Mouse (Mus musculus): Measurements from ENCODE around the gene Dhcr24. TPM values are rescaled to one million over a fixed set of nuclear protein-coding genes. Genes with fewer than 3 reads are reported as not detected.
A peak's percentile ranks its signal among the peaks of the same experiment; 100 is the strongest.

The Dhcr24 gene
- polyA plus RNA-seq, 1 experiment from 2014 or later, result 4.1 TPM

DNA sequence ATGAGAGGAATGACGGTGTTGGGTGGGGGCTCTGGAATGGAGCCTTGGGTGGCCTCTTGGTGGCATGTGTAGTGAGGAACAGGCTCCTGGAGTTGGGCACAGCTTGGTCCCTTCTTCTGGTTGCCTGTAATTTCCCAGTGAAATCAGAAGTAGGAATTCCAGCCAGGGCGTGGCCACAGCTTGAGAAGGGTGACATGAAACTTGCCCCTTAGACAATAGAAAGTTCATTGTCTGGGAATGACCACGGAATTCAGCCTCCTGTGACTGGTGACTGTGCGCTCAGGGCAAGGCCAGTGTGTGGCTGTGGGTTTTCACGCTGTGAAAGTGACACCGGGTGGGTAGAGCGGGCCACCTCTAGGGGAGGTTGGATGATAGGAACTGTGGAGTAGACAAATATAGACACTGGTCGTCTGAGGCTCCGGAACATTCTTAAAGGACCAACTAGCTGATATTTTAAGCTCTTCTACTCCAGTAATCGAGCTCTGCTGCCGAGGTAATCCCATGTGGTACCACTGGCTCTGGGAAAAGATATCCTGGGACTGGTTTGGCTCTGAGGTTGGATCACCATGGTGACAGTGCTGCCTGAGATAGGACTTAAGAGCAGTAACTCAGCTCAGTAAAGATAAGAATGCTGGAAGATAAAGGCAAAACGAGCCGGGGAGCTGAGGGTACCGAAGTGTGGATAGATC lies 20.5 kb downstream of the Dhcr24 start:
- no peaks in the 10 kb centered on the region for H3K4me1 ChIP-seq (ENCODE audit: insufficient read depth, low read length)
- no peak overlapping the region for H3K4me2 ChIP-seq (replicated peaks; ENCODE audit: low read depth, low read length)
- no peak for ATAC-seq (ENCODE audit: low FRiP score, low TSS enrichment)
- H3K9ac ChIP-seq (replicated peaks; ENCODE audit: low read length), result no peak overlapping the region
- no peak overlapping the region for H3K27ac ChIP-seq (ENCODE audit: low read length)
- peaks cover 64% of the 10 kb centered on the region for H3K36me3 ChIP-seq (ENCODE audit: insufficient read depth, low read length)
- H3K9me3 ChIP-seq (ENCODE audit: low read length), result no peaks in the 10 kb centered on the region
- WGBS, result 86% methylated on average over 14 of the region's 14 CpGs
- H3K4me3 ChIP-seq (ENCODE audit: low read length), result no peak overlapping the region
- H3K27me3 ChIP-seq (ENCODE audit: insufficient read depth, low read length), result no peaks in the 10 kb centered on the region

- Histone ChIP-seq H3K9me3 (ENCODE audit: low read length) (no peaks in the 10 kb centered on the region), H3K27me3 (ENCODE audit: insufficient read depth, low read length) (no peaks in the 10 kb centered on the region), H3K36me3 (ENCODE audit: insufficient read depth, low read length) (peaks cover 62% of the 10 kb centered on the region), H3K4me2 (replicated peaks; ENCODE audit: low read depth, low read length) (no peak overlapping the region), H3K27ac (ENCODE audit: low read length) (no peak overlapping the region), H3K4me3 (ENCODE audit: low read length) (no peak overlapping the region), H3K4me1 (ENCODE audit: insufficient read depth, low read length) (no peaks in the 10 kb centered on the region), H3K9ac (replicated peaks; ENCODE audit: low read length) (no peak overlapping the region)
- ATAC-seq (ENCODE audit: low FRiP score, low TSS enrichment), result no peak
- 85% methylated on average over 15 of the region's 15 CpGs for WGBS
Measured at GRCm38 (mm10) chr4:106581865-106582204, 21.0 kb downstream of the Dhcr24 start.

DNA sequence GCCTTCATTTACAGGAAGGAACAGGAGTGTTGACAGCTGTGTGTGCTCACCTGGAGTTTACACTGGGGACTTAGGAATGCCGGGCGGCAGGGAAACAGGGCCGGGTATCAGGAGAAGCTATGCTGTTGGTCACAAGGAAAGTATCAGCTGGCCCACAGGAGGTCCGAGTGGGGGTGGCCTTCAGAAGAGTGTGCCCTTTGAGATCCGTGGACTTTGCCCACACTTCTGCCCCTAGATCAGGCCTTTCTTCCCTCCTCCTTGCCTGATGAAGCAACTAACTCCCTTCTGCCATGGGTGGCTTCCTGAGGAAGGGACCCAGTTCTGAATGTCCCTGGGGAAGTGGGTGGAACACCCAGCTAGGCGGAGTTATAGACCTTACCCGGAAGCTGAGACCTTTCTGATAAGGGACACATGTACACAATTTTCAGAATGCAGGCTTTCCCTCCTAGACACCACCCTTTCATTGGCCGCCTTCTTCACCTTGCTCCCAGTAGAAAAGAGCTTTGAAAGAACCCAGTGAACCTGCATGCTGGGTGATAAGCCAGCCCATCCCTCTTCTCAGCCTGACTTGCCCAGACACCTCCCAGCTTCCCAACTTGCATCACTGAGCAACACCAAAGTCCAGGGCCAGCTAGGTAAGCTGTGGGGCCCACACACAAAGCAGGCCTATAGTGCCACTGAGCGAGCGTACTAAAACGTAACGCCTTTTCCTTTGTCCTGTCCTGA lies 21.8 kb downstream of the Dhcr24 start:
- Histone ChIP-seq H3K27ac (ENCODE audit: low read length) (0 out of 2 replicates have a peak overlapping the region, but pooled peaks have one; percentile 8), H3K9ac (replicated peaks; ENCODE audit: low read length) (no peak overlapping the region), H3K36me3 (ENCODE audit: insufficient read depth, low read length) (peaks cover 67% of the 10 kb centered on the region), H3K4me2 (replicated peaks; ENCODE audit: low read depth, low read length) (no peak overlapping the region), H3K9me3 (ENCODE audit: low read length) (no peaks in the 10 kb centered on the region), H3K4me1 (ENCODE audit: insufficient read depth, low read length) (no peaks in the 10 kb centered on the region), H3K27me3 (ENCODE audit: insufficient read depth, low read length) (no peaks in the 10 kb centered on the region), H3K4me3 (ENCODE audit: low read length) (no peak overlapping the region)
- ATAC-seq (ENCODE audit: low FRiP score, low TSS enrichment), result peak; percentile 61
- 81% methylated on average over 12 of the region's 12 CpGs for WGBS

GRCm38 (mm10) chr4:106584665-106585064 lies 23.8 kb downstream of the Dhcr24 start:
- H3K9me3 ChIP-seq (ENCODE audit: low read length), result no peaks in the 10 kb centered on the region
- H3K36me3 ChIP-seq (ENCODE audit: insufficient read depth, low read length), result peaks cover 66% of the 10 kb centered on the region
- no peaks in the 10 kb centered on the region for H3K27me3 ChIP-seq (ENCODE audit: insufficient read depth, low read length)
- H3K27ac ChIP-seq (ENCODE audit: low read length), result no peak overlapping the region
- no peak for ATAC-seq (ENCODE audit: low FRiP score, low TSS enrichment)
- H3K4me3 ChIP-seq (ENCODE audit: low read length), result no peak overlapping the region
- H3K4me1 ChIP-seq (ENCODE audit: insufficient read depth, low read length), result no peaks in the 10 kb centered on the region
- no peak overlapping the region for H3K4me2 ChIP-seq (replicated peaks; ENCODE audit: low read depth, low read length)
- no peak overlapping the region for H3K9ac ChIP-seq (replicated peaks; ENCODE audit: low read length)
- 91% methylated on average over 4 of the region's 4 CpGs for WGBS

- H3K4me3 ChIP-seq (ENCODE audit: low read length), result no peak overlapping the region
- H3K9ac ChIP-seq (replicated peaks; ENCODE audit: low read length), result no peak overlapping the region
- 84% methylated on average over 6 of the region's 6 CpGs for WGBS
- no peaks in the 10 kb centered on the region for H3K27me3 ChIP-seq (ENCODE audit: insufficient read depth, low read length)
- H3K9me3 ChIP-seq (ENCODE audit: low read length), result no peaks in the 10 kb centered on the region
- H3K4me2 ChIP-seq (replicated peaks; ENCODE audit: low read depth, low read length), result no peak overlapping the region
- H3K4me1 ChIP-seq (ENCODE audit: insufficient read depth, low read length), result no peaks in the 10 kb centered on the region
- peaks cover 48% of the 10 kb centered on the region for H3K36me3 ChIP-seq (ENCODE audit: insufficient read depth, low read length)
- H3K27ac ChIP-seq (ENCODE audit: low read length), result no peak overlapping the region
- no peak for ATAC-seq (ENCODE audit: low FRiP score, low TSS enrichment)
Measured at GRCm38 (mm10) chr4:106587075-106587474, 26.2 kb downstream of the Dhcr24 start.

- WGBS, result 57% methylated on average over 9 of the region's 9 CpGs
- no peak for ATAC-seq (ENCODE audit: low FRiP score, low TSS enrichment)
- Histone ChIP-seq H3K27me3 (ENCODE audit: insufficient read depth, low read length) (no peaks in the 10 kb centered on the region), H3K9ac (replicated peaks; ENCODE audit: low read length) (no peak overlapping the region), H3K4me1 (ENCODE audit: insufficient read depth, low read length) (no peaks in the 10 kb centered on the region), H3K27ac (ENCODE audit: low read length) (no peak overlapping the region), H3K4me2 (replicated peaks; ENCODE audit: low read depth, low read length) (no peak overlapping the region), H3K4me3 (ENCODE audit: low read length) (no peak overlapping the region), H3K9me3 (ENCODE audit: low read length) (no peaks in the 10 kb centered on the region), H3K36me3 (ENCODE audit: insufficient read depth, low read length) (peaks cover 32% of the 10 kb centered on the region)
Measured at GRCm38 (mm10) chr4:106590142-106590541, 29.3 kb downstream of the Dhcr24 start.

DNA sequence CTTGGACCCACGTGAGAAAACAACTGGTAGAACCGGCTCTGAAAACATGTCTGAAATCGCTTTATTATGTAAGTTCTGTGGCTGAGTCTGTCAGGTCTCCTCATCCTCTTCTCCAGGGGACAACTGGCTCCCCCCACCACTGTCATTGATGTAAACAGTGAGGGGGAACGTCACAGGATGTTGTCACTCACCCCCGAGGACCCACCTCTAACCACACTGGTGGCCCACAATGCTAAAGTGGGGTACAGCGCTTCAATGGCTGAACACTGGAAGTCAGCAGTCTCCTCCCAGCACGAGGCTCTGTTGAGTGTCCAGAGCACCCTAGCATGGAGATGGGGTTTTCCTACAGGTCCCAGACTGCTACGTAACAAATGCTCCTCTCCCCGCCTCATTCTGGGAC lies 30.0 kb downstream of the Dhcr24 start:
- Histone ChIP-seq H3K9me3 (ENCODE audit: low read length) (no peaks in the 10 kb centered on the region), H3K36me3 (ENCODE audit: insufficient read depth, low read length) (peaks cover 26% of the 10 kb centered on the region), H3K4me1 (ENCODE audit: insufficient read depth, low read length) (no peaks in the 10 kb centered on the region), H3K27ac (ENCODE audit: low read length) (no peak overlapping the region), H3K27me3 (ENCODE audit: insufficient read depth, low read length) (no peaks in the 10 kb centered on the region), H3K9ac (replicated peaks; ENCODE audit: low read length) (no peak overlapping the region), H3K4me3 (ENCODE audit: low read length) (no peak overlapping the region), H3K4me2 (replicated peaks; ENCODE audit: low read depth, low read length) (no peak overlapping the region)
- ATAC-seq (ENCODE audit: low FRiP score, low TSS enrichment), result no peak
- 90% methylated on average over 9 of the region's 9 CpGs for WGBS

DNA sequence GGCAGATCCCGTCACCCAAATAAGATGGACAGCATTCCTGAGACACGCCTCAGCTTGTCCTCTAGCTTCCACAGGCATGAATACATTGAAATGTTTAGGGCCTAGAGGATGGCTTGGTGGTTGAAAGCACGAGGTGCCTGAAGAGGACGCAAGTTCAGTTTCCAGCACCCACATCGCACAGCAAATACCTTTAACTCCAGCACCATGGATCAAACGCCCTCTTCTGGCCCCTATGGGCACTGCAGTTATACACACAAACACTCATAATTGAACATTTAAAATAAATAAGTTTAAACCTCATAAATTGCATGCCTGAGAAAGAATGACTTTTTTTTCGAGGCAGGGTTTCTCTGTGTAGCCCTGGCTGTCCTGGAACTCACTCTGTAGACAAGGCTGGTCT lies 32.8 kb downstream of the Dhcr24 start:
- 68% methylated on average over 7 of the region's 7 CpGs for WGBS
- Histone ChIP-seq H3K4me1 (ENCODE audit: insufficient read depth, low read length) (no peaks in the 10 kb centered on the region), H3K9me3 (ENCODE audit: low read length) (0 out of 2 replicates have a peak, but pooled peaks cover 2% of the 10 kb centered on the region), H3K27me3 (ENCODE audit: insufficient read depth, low read length) (no peaks in the 10 kb centered on the region), H3K4me2 (replicated peaks; ENCODE audit: low read depth, low read length) (no peak overlapping the region), H3K27ac (ENCODE audit: low read length) (no peak overlapping the region), H3K36me3 (ENCODE audit: insufficient read depth, low read length) (peaks cover 4% of the 10 kb centered on the region; the same call in 1 of the 2 replicates), H3K4me3 (ENCODE audit: low read length) (no peak overlapping the region), H3K9ac (replicated peaks; ENCODE audit: low read length) (no peak overlapping the region)
- no peak for ATAC-seq (ENCODE audit: low FRiP score, low TSS enrichment)

GRCm38 (mm10) chr4:106596200-106596599 lies 35.4 kb downstream of the Dhcr24 start:
- no peak overlapping the region for H3K4me3 ChIP-seq (ENCODE audit: low read length)
- 70% methylated on average over 3 of the region's 3 CpGs for WGBS

DNA sequence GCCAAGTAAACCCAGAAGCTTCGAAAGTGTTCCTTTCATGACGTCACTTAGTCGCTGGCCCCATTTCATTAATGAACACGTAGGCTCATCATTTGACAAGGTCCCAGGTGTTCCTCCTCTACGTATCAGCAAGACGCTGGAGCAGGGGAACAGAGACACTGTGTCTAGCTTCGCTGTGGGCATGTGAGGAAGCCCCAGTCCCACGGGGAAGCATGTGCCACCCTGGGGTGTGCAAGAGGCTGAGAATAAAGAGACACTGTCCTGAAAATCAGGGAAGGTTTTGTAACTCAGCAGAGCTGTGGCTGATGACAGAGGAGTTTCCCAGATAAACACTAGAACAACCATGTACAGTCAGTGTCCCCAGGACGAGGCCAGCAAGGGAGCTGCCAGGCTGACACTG lies 36.2 kb downstream of the Dhcr24 start:
- H3K4me3 ChIP-seq (ENCODE audit: low read length), result no peak overlapping the region
- H3K27ac ChIP-seq (ENCODE audit: low read length), result no peak overlapping the region
- WGBS, result 80% methylated on average over 9 of the region's 9 CpGs
- 0 out of 2 replicates have a peak, but pooled peaks cover 2% of the 10 kb centered on the region for H3K9me3 ChIP-seq (ENCODE audit: low read length)
- no peak for ATAC-seq (ENCODE audit: low FRiP score, low TSS enrichment)
- H3K4me2 ChIP-seq (replicated peaks; ENCODE audit: low read depth, low read length), result no peak overlapping the region
- H3K36me3 ChIP-seq (ENCODE audit: insufficient read depth, low read length), result no peaks in the 10 kb centered on the region
- H3K27me3 ChIP-seq (ENCODE audit: insufficient read depth, low read length), result no peaks in the 10 kb centered on the region
- no peaks in the 10 kb centered on the region for H3K4me1 ChIP-seq (ENCODE audit: insufficient read depth, low read length)
- H3K9ac ChIP-seq (replicated peaks; ENCODE audit: low read length), result no peak overlapping the region

More at GRCm38 (mm10) chr4:106596200-106596599, 35.4 kb downstream of the Dhcr24 start:
- Histone ChIP-seq H3K4me1 (ENCODE audit: insufficient read depth, low read length) (no peaks in the 10 kb centered on the region), H3K36me3 (ENCODE audit: insufficient read depth, low read length) (no peaks in the 10 kb centered on the region), H3K27me3 (ENCODE audit: insufficient read depth, low read length) (no peaks in the 10 kb centered on the region), H3K9me3 (ENCODE audit: low read length) (0 out of 2 replicates have a peak, but pooled peaks cover 2% of the 10 kb centered on the region), H3K9ac (replicated peaks; ENCODE audit: low read length) (no peak overlapping the region), H3K27ac (ENCODE audit: low read length) (no peak overlapping the region), H3K4me2 (replicated peaks; ENCODE audit: low read depth, low read length) (no peak overlapping the region)
- no peak for ATAC-seq (ENCODE audit: low FRiP score, low TSS enrichment)

Data from kidney, embryonic 16.5 days (tissue).